Mouse (Mus musculus): Measurements from ENCODE around the gene 6430550D23Rik. TPM values are rescaled to one million over a fixed set of nuclear protein-coding genes. Genes with fewer than 3 reads are reported as not detected.
"Not testable (repeated sequence)": the region's sequence is repeated elsewhere in the genome, so short reads cannot be mapped to it uniquely, and the experiment has no call there.

Gene 6430550D23Rik
- polyA plus RNA-seq, 1 experiment from 2014 or later, result 0.90 TPM

GRCm38 (mm10) chr2:155928711-155929345, 78.9 kb downstream of the 6430550D23Rik start:
- peak overlapping the region; percentile 79 for H3K4me2 ChIP-seq (ENCODE audit: low read depth, low read length)
- no peak for DNase-seq
- 0 out of 2 replicates have a peak, but pooled peaks cover 3% of the 10 kb centered on the region for H3K36me3 ChIP-seq (replicated peaks; ENCODE audit: insufficient read depth, low read length)
- TF ChIP-seq EP300 (IDR thresholded peaks at IDR 0.05; ENCODE audit: low read depth), result no peak
- TF ChIP-seq CTCF (IDR thresholded peaks at IDR 0.05; ENCODE audit: low read depth), result no peak
- peak overlapping the region; percentile 60 for H3K4me3 ChIP-seq (ENCODE audit: low read depth, low read length)
- H3K27ac ChIP-seq (ENCODE audit: low read depth), result no peak overlapping the region
- no peaks in the 10 kb centered on the region for H3K27me3 ChIP-seq (ENCODE audit: insufficient read depth, low read length)
- no peak for ATAC-seq
- H3K9ac ChIP-seq (replicated peaks), result peak overlapping the region; percentile 73; the same call in 1 of the 2 replicates
- no peaks in the 10 kb centered on the region for H3K9me3 ChIP-seq (ENCODE audit: low read length)
- peaks cover 18% of the 10 kb centered on the region for H3K4me1 ChIP-seq (ENCODE audit: insufficient read depth)
- WGBS (ENCODE audit: insufficient replicate concordance), result 51% methylated on average over 7 of the region's 7 CpGs

GRCm38 (mm10) chr2:155925213-155925612, 82.6 kb downstream of the 6430550D23Rik start:
- not testable (repeated sequence) for ATAC-seq; H3K36me3 ChIP-seq (replicated peaks; ENCODE audit: insufficient read depth, low read length); H3K27ac ChIP-seq (ENCODE audit: low read depth); H3K9ac ChIP-seq (replicated peaks); H3K27me3 ChIP-seq (ENCODE audit: insufficient read depth, low read length); H3K4me2 ChIP-seq (ENCODE audit: low read depth, low read length); H3K4me3 ChIP-seq (ENCODE audit: low read depth, low read length); DNase-seq; H3K9me3 ChIP-seq (ENCODE audit: low read length)
- WGBS (ENCODE audit: insufficient replicate concordance), result 60% methylated on average over 6 of the region's 6 CpGs
- peaks cover 11% of the 10 kb centered on the region for H3K4me1 ChIP-seq (ENCODE audit: insufficient read depth)

Other genes starting within 250 kb of the 6430550D23Rik start
- not detected in 2 replicates for gene Mmp24, start 232.6 kb downstream of the 6430550D23Rik start, polyA plus RNA-seq (2015; fragmentation: Nextera tagmentation; extraction: Ambion mirVana)
- 6.6 and 7.5 TPM in 2 replicates for gene BC029722, start 188.6 kb downstream of the 6430550D23Rik start, polyA plus RNA-seq (2015; fragmentation: Nextera tagmentation; extraction: Ambion mirVana)
- 120 and 130 TPM in 2 replicates for gene Eif6, start 181.1 kb downstream of the 6430550D23Rik start, polyA plus RNA-seq (2015; fragmentation: Nextera tagmentation; extraction: Ambion mirVana)
- gene Fam83c, start 173.1 kb downstream of the 6430550D23Rik start, polyA plus RNA-seq (2015; fragmentation: Nextera tagmentation; extraction: Ambion mirVana), result 0.15 and 0.19 TPM in 2 replicates
- gene Uqcc1, start 77.7 kb downstream of the 6430550D23Rik start, polyA plus RNA-seq (2015; fragmentation: Nextera tagmentation; extraction: Ambion mirVana), result 29.3 and 31.7 TPM in 2 replicates
- gene Gm15557, start 67.2 kb downstream of the 6430550D23Rik start, polyA plus RNA-seq (2015; fragmentation: Nextera tagmentation; extraction: Ambion mirVana), result not detected in 2 replicates
- gene Gdf5, start 62.6 kb downstream of the 6430550D23Rik start, polyA plus RNA-seq (2015; fragmentation: Nextera tagmentation; extraction: Ambion mirVana), result not detected in 2 replicates
- 3.1 and 5.0 TPM in 2 replicates for gene Cep250, start 51.5 kb downstream of the 6430550D23Rik start, polyA plus RNA-seq (2015; fragmentation: Nextera tagmentation; extraction: Ambion mirVana)
- 64.5 and 64.8 TPM in 2 replicates for gene Ergic3, start 68 bp upstream of the 6430550D23Rik start, polyA plus RNA-seq (2015; fragmentation: Nextera tagmentation; extraction: Ambion mirVana)
- not detected in 2 replicates for gene Fer1l4, start 45.0 kb upstream of the 6430550D23Rik start, polyA plus RNA-seq (2015; fragmentation: Nextera tagmentation; extraction: Ambion mirVana)
- gene Spag4, start 57.2 kb upstream of the 6430550D23Rik start, polyA plus RNA-seq (2015; fragmentation: Nextera tagmentation; extraction: Ambion mirVana), result 0.54 and 0.74 TPM in 2 replicates
- 13.4 and 16.0 TPM in 2 replicates for gene Cpne1, start 104.0 kb upstream of the 6430550D23Rik start, polyA plus RNA-seq (2015; fragmentation: Nextera tagmentation; extraction: Ambion mirVana)
- gene Rbm12, start 104.0 kb upstream of the 6430550D23Rik start, polyA plus RNA-seq (2015; fragmentation: Nextera tagmentation; extraction: Ambion mirVana), result 5.5 and 5.7 TPM in 2 replicates
- 0.88 and 3.0 TPM in 2 replicates for gene Gm28036, start 119.1 kb upstream of the 6430550D23Rik start, polyA plus RNA-seq (2015; fragmentation: Nextera tagmentation; extraction: Ambion mirVana)
- 292 and 295 TPM in 2 replicates for gene Romo1, start 136.1 kb upstream of the 6430550D23Rik start, polyA plus RNA-seq (2015; fragmentation: Nextera tagmentation; extraction: Ambion mirVana)
- 38.9 and 40.2 TPM in 2 replicates for gene Nfs1, start 136.2 kb upstream of the 6430550D23Rik start, polyA plus RNA-seq (2015; fragmentation: Nextera tagmentation; extraction: Ambion mirVana)
- gene Rbm39, start 172.3 kb upstream of the 6430550D23Rik start, polyA plus RNA-seq (2015; fragmentation: Nextera tagmentation; extraction: Ambion mirVana), result 228 and 239 TPM in 2 replicates
- 11.7 and 15.0 TPM in 2 replicates for gene Phf20, start 188.5 kb upstream of the 6430550D23Rik start, polyA plus RNA-seq (2015; fragmentation: Nextera tagmentation; extraction: Ambion mirVana)